Mouse (Mus musculus): ENCODE data around the gene Mmachc. TPM values are rescaled to one million over a fixed set of nuclear protein-coding genes. Genes with fewer than 3 reads are reported as not detected.
"Not testable (repeated sequence)": the region's sequence is repeated elsewhere in the genome, so short reads cannot be mapped to it uniquely, and the experiment has no call there.

Gene Mmachc
- total RNA-seq, 2 experiments from 2014 or later, result 26.7 to 27.1 TPM

DNA sequence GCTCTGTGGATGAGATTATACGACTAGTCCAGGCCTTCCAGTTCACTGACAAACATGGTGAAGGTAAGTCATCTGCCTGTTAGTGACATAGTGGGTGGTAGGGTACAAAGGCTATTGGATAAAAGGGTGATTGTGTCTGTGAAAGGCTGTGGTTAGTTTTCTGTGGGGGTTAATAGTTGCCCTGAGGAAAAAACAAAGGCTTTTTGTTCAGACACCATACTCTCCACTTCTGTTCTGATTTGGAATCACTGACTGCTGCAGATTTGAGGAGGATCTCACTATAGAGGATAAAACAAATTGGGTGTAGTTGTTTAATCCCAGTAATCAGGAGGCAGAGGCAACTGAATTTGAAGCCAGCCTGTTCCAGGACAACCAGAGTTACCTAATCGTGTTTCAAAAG lies 14.4 kb downstream of the Mmachc start:
- no peak for DNase-seq (ENCODE audit: low spot score in 2 of 2)

DNA sequence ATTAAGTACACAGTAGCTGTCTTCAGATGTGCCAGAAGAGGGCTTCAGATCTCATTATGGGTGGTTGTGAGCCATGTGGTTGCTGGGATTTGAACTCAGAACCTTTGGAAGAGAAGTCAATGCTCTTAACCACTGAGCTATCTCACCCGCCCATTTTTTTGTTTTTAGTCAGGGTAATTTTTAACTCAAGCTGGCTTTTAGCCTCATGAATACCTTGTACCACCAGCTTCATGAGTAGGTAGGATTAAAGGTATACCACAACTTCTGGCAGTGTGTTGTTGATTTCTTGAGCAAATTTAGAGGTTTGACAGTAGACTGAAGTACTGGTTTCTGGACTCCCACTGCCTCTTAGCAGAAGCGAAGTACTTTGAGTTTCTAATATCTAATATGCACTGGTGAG lies 16.1 kb downstream of the Mmachc start:
- DNase-seq (ENCODE audit: low spot score in 2 of 2), result no peak

DNA sequence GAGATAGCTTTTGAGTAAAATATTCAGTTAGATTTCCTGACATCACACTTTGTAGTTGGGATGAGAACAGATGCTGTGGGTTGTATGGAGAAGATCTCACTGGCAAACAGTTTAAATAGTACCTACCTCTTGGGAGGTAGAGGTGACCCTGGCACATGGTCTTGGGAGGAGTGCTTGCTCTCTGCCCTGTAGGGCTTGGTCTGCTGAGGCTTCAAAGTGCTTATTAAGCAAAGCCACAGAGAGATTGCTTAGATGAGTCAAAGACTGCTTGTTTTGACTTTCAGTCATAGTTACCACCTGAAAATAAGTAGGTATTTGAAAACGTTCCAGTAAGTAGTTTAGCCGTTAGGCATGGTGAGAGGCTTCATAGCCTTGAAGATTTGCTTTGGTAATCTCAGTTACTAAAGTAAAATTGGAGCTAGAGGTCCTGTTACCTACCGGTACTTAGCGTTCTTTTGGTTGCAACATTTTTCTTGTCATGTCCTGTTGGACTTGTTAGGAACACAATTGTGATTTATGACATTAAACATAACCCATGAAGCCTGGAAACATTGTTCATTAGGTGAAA lies 18.8 kb downstream of the Mmachc start:
- no peak for DNase-seq (ENCODE audit: low spot score in 2 of 2)

DNA sequence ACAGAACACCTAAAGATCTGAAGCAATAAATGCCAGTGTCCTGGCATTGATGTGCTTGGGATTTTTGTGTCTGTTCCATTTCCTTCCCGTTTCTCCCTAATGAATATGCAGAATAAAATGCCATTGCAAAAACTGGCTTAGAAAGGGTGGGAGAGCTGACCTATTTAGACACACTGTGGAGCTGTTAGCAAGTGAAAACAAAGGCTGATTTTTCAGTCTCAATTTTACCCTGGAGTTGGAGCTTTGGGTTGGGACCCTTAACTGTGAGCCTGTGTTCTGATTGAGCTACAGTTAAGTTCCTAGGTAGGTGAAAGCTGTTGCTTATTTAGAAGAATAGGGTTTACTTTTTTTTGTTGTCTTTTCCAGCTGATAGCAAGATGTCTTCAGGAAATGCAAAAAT lies 21.2 kb downstream of the Mmachc start:
- DNase-seq (ENCODE audit: low spot score in 2 of 2), result no peak

DNA sequence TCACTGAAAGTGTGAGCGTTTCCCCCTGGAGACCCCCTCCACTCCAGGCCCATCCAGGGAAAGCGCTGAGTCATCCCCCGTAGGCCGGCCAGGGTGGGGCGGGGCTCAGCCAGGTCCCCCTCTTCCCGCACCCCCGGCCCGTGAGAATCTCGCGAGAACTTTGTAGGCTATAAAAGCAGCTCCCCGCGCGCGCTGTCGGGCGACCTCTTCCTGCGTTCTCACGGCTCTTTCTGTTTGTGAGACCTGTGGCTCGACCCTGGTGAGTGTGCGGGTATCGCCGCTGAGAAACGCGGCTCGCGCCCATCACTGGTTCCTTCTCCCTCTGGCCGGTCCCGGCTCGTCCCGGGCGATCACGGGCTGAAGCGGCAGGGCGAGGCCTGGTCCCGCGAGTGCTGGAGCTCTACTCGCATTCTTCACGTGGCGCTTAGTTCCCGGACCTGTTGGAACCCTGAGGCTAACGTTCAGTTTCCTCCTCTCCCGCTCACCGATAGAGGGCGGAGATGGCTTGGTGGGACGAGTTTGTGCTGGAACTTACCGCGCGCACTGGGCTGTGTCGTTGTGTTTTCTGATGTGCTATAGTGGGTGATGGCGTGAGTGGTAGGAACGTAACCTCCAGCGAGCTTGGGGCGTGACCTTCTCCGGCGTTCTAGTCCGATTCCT lies 22.7 kb downstream of the Mmachc start, which contains the start of gene Prdx1:
Gene Prdx1 (plus strand): TSS at position 143 of the 660 bp plus-strand sequence.
- DNase-seq (ENCODE audit: low spot score in 2 of 2), result peak; percentile 96 to 97

DNA sequence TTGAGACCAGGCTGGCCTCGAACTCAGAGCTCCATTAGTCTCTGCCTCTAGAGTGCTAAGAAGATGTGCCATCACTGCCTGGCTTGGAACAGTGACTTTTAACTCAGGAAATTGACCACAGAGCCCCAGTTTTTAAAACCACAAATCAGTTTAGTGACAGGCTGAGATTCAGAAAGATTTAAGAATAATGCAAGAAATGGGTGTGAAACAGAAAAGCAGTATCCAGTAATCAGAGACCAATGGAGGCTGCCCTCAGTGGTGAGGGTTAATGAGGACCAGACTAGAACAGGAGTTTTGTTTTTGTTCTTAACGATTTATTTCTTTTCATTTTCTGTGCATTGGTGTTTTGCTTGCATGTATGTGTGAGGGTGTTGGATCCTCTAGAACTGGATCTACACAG lies 23.5 kb downstream of the Mmachc start:
- DNase-seq (ENCODE audit: low spot score in 2 of 2), result no peak

DNA sequence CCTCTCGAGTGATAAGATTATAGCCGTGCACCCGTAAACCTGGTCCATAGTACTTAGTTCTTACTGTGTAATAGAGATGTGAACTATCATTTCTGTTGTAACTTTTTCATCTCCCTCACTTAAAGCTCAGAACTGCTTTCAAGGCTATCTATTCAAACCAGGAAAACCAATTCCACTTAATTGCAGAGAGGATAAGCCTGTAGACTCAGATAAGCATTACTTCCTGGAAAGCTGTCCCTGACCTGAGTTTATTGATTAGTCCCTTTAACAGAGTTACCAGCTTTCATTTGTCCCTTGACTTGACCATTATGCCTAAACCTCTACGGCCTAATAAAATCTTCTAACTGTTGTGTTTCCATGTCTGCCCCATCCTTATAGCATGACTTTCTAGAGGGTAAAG lies 24.2 kb downstream of the Mmachc start:
- DNase-seq (ENCODE audit: low spot score in 2 of 2), result no peak

DNA sequence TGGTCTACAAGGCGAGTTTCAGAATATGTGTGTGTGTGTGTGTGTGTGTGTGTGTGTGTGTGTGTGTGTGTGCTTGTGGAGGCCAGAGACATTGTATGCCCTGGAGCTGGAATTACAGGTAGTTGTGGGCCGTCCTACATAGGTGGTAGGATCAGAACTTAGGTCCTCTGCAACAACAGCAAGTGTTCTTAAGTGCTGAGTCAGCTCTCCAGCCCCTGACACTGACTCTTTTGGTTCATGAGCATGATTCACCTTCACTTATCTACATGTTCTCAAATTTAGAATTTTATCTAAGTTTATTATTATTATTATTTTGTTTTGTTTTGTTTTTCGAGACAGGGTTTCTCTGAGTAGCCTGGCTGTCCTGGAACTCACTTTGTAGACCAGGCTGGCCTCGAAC lies 27.7 kb downstream of the Mmachc start:
- DNase-seq (ENCODE audit: low spot score in 2 of 2), result not testable (repeated sequence)

DNA sequence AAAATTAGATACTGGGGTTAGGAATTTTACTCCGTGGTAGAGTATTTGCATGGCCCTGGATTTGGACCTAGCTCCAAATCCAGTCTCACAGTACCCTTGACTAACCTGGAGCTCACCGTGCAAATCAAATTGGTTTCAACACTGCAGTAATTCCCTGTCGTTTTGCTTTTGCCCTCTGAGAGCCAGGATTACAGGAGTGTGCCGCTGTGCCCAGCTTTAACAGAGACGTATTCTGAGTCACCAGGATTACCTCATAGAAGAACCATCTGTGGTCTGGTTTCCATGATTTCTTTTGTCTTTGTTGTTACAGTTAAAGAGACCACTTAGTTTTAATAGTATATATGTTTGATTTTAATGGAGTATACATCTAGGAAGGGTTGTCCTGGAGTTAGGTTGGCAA lies 29.1 kb downstream of the Mmachc start:
- DNase-seq (ENCODE audit: low spot score in 2 of 2), result no peak

DNA sequence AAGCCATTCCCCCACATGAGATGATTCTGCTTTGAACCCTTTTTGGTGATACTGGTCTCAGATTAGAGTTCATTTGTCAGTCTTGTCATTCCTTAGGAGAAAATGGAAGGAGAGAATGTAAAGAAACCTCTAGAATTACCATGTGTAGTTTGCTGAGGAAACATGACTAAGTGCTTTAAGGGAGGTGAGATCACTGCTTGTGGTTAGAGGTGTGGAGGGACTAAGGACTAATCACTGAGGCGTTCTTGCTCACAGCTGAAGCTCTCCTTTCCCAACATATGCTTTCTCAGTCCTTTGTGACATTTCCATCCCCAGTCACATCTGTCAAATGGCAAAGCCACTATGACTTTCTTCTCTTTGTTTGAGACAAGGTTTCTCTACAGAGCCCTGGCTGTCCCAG lies 30.4 kb downstream of the Mmachc start:
- DNase-seq (ENCODE audit: low spot score in 2 of 2), result no peak

DNA sequence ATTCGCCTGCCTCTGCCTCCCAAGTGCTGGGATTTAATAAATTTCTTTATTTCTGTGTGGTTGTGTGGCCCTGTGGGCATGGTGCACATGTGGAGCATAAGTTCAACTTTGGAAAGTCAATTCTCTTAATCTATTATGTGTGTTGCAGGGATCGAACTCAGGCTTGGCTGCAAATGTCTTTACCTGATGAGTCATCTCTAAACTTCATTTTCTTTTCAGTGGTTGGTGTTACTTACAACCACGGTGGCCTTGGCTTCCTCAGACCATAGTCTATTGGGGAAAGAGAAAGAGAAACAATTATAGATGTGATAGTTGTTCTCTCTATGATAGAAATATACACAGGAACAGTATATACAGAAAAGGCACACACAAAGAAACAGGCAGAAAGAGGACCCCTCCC lies 32.2 kb downstream of the Mmachc start:
- no peak for DNase-seq (ENCODE audit: low spot score in 2 of 2)

DNA sequence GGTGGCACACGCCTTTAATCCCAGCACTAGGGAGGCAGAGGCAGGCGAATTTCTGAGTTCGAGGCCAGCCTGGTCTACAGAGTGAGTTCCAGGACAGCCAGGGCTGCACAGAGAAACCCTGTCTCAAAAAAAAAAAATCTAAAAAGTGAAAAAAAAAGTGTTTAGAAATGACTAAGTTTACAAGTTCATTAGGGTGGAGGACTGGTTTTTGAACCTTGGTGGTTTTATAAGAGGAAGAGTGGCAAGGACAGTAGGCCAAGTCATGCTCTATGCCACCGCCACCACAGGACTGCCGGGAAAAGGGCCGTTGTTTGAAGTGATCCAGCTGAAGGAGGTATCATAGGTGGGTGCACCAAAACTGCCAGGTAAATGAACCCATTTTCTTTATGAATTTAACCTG lies 33.4 kb downstream of the Mmachc start:
- not testable (repeated sequence) for DNase-seq (ENCODE audit: low spot score in 2 of 2)

DNA sequence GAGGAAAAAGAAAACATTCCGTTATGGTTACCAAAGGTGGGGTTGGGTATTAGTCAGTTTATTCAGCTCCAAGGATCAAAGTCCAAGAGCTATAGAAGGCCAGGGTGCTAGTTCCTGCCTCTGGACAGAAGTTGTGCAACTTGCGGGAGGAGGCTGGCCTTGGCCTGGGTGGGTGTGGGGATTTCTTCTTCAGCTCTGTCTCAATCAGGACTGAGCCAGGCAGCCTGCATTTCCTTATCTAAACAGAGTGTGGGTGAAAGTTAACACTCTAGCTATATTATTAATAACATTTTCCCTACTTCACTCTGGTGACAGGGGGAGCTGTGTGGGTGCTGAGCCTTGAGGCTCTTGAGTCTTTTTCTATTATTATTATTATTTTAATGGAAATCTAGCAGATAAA lies 35.4 kb downstream of the Mmachc start:
- peak; percentile 24 to 43 for DNase-seq (ENCODE audit: low spot score in 2 of 2)

DNA sequence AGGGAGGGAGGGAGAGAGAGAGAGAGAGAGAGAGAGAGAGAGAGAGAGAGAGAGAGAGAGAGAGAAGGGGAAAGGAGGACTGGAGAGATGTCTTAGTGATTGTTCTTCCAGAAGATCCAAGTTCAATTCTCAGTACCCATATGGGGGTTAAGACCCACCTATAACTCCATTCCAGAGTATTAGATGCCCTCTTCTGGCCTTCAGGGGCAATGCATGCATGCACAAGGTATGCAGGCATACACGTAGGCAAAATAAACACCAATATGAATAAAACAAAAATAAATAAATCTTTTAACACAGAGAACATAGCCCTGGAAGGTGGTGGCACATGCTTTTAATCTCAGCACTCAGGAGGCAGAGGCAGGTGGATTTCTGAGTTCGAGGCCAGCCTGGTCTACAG lies 38.9 kb downstream of the Mmachc start:
- DNase-seq (ENCODE audit: low spot score in 2 of 2), result no peak

DNA sequence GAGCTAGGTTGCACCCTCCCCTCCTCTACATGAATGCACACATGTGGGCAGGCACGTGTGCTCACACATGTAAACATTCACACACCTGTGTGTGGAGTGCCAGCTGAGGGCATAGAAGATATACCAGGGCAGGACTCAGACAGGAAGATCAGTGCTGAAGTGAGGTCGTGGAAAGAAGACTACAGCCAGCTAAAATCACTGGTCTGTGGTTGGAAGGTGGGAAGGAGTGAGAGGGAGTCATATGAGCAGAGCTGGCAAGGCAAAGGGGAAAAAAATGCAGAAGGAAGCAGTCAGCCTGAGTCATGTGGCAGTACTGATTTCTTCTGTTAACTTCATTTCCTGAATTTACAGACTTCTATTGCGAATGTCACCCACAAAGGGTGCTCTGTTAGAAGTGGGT lies 40.1 kb downstream of the Mmachc start:
- no peak for DNase-seq (ENCODE audit: low spot score in 2 of 2)

DNA sequence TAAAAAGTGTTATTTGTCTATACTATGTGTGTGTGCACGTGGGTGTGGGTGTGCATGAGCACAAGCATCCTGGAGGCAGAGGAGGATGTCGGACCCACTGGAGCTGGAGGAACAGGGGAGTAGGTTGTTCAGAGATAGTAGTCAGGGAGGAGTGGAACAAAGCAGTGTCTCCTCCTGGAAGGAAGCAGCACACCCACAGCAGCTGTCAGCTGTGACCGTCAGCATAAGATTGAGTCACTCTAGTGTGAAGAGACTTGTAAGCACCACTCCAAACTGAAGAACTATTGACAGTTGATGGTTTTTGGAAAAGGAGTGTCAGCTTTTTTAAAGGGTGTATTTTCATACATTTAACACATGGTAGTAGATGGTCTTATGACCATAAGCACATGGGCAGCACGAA lies 41.6 kb downstream of the Mmachc start:
- no peak for DNase-seq (ENCODE audit: low spot score in 2 of 2)

DNA sequence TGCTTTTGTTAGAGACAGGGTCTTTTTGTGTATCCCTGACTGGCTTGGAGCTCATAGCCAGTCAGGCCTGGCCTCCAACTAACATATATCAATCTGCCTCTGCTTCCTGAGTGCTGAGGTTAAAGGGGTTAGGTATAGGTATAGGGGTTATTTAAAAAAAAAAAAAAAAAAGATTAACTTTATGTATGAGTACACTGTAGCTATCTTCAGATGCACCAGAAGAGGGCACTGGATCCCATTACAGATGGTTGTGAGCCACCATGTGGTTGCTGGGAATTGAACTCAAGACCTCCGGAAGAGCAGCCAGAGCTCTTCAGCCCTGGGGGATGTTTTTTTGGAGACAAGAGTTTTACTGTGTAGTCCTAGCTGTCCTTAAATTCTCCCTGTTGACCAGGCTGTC lies 46.2 kb downstream of the Mmachc start:
- no peak for DNase-seq (ENCODE audit: low spot score in 2 of 2)

DNA sequence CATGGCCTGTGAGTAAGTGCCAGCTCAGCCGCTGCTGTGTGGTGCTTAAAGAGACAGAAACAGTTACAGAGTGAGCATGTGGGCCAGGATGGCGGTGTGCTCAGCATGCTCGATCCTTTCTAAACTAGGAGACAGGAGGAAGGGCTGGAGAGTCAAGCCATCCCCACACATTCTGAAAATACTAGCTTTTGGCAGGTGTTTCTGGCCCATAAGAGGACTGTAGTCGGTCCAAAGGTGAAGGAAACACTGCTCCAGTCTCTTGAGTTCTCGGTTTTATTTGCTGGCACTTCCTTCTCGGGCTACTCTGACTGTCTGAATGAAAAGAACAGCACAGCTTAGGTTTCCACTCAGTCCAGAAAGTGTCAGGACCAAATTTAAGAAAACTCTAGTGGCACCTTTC lies 47.4 kb downstream of the Mmachc start:
- DNase-seq (ENCODE audit: low spot score in 2 of 2), result no peak

DNA sequence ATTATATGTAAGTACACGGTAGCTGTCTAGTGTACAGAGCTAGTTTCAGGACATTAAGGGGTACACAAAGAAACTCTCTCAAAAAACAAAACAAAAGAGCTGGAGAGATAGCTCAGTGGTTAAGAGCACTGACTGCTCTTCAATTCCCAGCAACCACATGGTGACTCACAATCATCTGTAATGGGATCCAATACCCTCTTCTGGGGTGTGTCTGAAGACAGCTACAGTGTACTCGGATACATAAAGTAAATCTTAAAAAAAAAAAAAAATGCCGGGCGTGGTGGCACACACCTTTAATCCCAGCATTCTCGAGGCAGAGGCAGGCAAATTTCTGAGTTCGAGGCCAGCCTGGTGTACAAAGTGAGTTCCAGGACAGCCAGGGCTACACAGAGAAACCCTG lies 48.3 kb downstream of the Mmachc start:
- DNase-seq (ENCODE audit: low spot score in 2 of 2), result not testable (repeated sequence)

DNA sequence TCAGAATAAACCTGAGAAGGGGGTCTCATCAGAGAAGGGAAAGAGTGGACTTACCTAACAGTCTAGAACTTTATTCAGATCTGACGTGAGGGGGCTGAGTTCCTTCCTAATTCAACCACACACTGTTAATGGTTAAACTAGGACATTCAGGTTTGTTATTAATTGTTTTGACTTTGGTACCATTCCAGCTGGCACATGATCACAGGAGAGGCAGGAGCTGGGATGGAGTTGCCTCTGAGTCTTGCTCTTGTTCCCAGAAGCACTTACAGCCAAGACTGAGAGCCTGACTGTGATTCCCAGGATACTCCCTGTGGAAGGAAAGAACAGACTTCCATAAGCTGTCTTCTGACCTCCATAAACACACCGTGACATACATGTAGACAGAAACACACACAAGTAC lies 48.7 kb downstream of the Mmachc start:
- DNase-seq (ENCODE audit: low spot score in 2 of 2), result no peak

DNA sequence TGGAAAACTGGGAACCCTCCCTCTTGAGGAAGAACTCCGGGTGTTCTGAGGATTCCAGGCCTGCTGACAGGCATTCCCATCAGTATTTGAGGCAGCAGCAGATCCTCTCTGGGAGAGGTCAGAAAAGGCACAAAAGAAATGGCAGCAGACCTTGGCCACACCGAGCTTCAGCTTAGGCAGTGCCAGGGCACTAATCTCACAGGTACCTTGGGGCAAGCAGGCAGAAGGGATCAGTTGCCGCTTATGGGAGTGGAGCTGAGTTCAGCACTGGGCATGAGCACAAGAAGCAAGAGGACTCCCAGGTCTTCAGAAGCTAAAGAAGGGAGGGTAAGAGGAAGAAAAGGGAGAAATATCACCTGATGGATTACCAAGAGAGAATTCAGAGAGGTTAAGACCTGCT lies 50.2 kb downstream of the Mmachc start:
- DNase-seq (ENCODE audit: low spot score in 2 of 2), result no peak

DNA sequence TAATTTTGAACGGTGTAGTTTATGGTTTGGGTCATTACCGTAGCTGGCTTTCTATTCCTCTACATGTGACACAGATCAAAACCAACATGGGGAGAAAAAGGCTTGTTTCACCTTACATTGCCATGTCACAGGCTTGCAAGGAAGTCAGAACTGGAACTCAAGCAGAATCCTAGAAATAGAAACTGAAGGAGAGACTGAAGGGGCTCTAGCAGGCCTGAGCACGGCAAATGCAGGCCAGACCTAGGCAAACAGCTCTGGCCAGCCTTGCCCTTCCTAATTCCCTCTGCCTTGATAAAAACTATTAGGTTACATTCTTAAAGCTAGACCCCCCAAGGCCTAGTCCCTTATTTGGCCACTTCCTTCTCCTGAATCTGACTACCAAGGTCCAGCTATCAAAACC lies 52.5 kb downstream of the Mmachc start:
- no peak for DNase-seq (ENCODE audit: low spot score in 2 of 2)

DNA sequence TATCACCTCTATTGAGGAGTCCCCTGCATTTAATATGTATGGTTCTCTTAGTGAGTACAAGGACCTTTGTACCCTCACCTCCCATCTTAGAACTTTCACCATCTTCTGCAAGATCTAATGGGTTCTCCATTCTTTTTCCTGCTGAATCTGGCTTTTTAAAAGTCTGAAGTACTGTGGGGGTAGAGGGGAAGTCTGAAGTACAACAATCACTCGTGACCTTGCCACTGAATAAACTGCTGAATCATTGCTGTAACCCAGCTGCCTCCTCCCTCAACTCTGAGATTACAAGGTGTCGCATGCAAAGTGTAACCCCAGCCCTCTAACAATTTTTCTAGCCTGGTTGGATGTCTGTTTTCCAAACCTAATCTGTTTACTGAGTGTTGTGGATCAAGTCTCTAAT lies 53.1 kb downstream of the Mmachc start:
- no peak for DNase-seq (ENCODE audit: low spot score in 2 of 2)

Data from adrenal gland, postnatal 4 days (tissue).